Mouse (Mus musculus) stomach, embryonic 14.5 days (tissue): Measurements from ENCODE around the gene Zfp280d. TPM values are rescaled to one million over a fixed set of nuclear protein-coding genes. Genes with fewer than 3 reads are reported as not detected.

Experiments
- ATAC-seq: fragments of 200-750 bp; cut with Nextera tagmentation; 2 replicates; pipeline ENCODE4 v1.8.0; 2017; ENCODE audit warnings: low read depth, moderate TSS enrichment; ENCODE audit not compliant: insufficient number of reproducible peaks, insufficient read depth, low FRiP score
- H3K27ac ChIP-seq: fragments of 300-500 bp; sonication (generic); 2 replicates; pipeline ENCODE4 v1.5.1; 2014; ENCODE audit warnings: mild to moderate bottlenecking, low read length, moderate library complexity, mixed read lengths
- H3K27me3 ChIP-seq: fragments of 300-500 bp; sonication (generic); 2 replicates; pipeline ENCODE4 v1.6.1; 2014; ENCODE audit warnings: low read length, control low read depth, mixed read lengths; ENCODE audit not compliant: control insufficient read depth, insufficient read depth
- H3K36me3 ChIP-seq: fragments of 300-500 bp; sonication (generic); 2 replicates; pipeline ENCODE4 v1.6.1; 2014; ENCODE audit warnings: mild to moderate bottlenecking, control low read depth, low read length, moderate library complexity, mixed read lengths; ENCODE audit not compliant: control insufficient read depth, insufficient read depth
- H3K4me1 ChIP-seq: fragments of 300-500 bp; sonication (generic); 2 replicates; pipeline ENCODE4 v1.6.1; 2014; ENCODE audit warnings: low read length, control low read depth, mixed read lengths; ENCODE audit not compliant: control insufficient read depth, insufficient read depth
- H3K4me2 ChIP-seq: fragments of 300-500 bp; sonication (generic); replicated peaks from 2 replicates; pipeline ENCODE4 v1.6.1; 2014; ENCODE audit warnings: low read depth, low read length, control low read depth
- H3K4me3 ChIP-seq: fragments of 300-500 bp; sonication (generic); 2 replicates; pipeline ENCODE4 v1.5.1; 2014; ENCODE audit warnings: low read depth, low read length, control low read depth
- H3K9ac ChIP-seq: fragments of 300-500 bp; sonication (generic); replicated peaks from 2 replicates; pipeline ENCODE4 v1.6.1; 2014; ENCODE audit warnings: low read depth, mild to moderate bottlenecking, control low read depth, low read length, moderate library complexity, mixed read lengths
- H3K9me3 ChIP-seq: fragments of 300-500 bp; sonication (generic); 2 replicates; pipeline ENCODE4 v1.6.1; 2016; ENCODE audit warnings: low read depth, low read length, control low read depth; ENCODE audit not compliant: control insufficient read depth
- WGBS: fragments of 180-500 bp; shearing (Covaris S2); extraction: QIAGEN DNeasy Blood & Tissue Kit; methylation state at CpG from one replicate; pipeline ENCODE4 v1.1.7; 2014; 5-methylcytosine and 5-hydroxymethylcytosine counted together
- polyA plus RNA-seq: library from polyadenylated mRNA; unstranded; fragments of >200 nt; fragmentation: Nextera tagmentation; extraction: Ambion mirVana; gene quantifications from 2 replicates; pipeline ENCODE4 v1.2.1, GENCODE M21; 2014

Zfp280d gene
- polyA plus RNA-seq: 53.1 and 54.6 TPM in 2 replicates

- Histone ChIP-seq H3K9me3 (no peaks in the 10 kb centered on the region), H3K27ac (peak within 1 kb of the TSS; percentile 97), H3K9ac (peak within 1 kb of the TSS; percentile 90), H3K4me2 (peak within 1 kb of the TSS; percentile 83), H3K4me3 (peak within 1 kb of the TSS; percentile 69), H3K4me1 (0 out of 2 replicates have a peak, but pooled peaks cover 7% of the 10 kb centered on the region), H3K27me3 (no peaks in the 10 kb centered on the region), H3K36me3 (no peaks in the 10 kb centered on the region)
- ATAC-seq: peak; percentile 99
- 3% methylated on average over 41 of the region's 57 CpGs for WGBS
These were observed at the start of gene Zfp280d for GRCm38 (mm10) chr9:72274677-72275076. TSS of gene Zfp280d (plus strand) at chr9:72274860.

- no peak for ATAC-seq
These were observed 48.1 kb upstream of the Zfp280d start for GRCm38 (mm10) chr9:72226536-72226935.

DNA sequence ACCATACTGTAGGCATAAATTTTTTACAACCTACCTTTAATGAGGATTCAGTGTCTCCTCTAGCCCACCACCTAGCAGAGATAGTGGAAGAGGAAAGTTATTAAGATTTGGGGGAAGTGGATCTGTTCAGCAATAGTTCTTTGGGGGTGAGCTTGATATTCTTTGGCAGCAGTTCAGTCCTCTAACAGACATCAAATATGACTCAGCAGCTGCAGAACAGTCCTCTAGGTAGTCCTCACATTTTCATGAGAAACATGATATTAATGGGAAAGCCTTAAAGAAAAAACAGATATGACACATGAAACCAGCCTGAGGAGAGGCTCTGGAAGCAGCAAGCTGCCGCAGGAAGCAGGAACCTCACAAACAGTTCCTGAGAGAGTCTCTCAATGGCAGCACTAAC lies 22.0 kb upstream of the Zfp280d start:
- no peaks in the 10 kb centered on the region for H3K27me3 ChIP-seq
- H3K9me3 ChIP-seq: no peaks in the 10 kb centered on the region
- no peak for ATAC-seq
- H3K9ac ChIP-seq: no peak overlapping the region
- H3K36me3 ChIP-seq: no peaks in the 10 kb centered on the region
- H3K4me2 ChIP-seq: no peak overlapping the region
- H3K4me1 ChIP-seq: no peaks in the 10 kb centered on the region
- WGBS: 86% methylated on average over 1 of the region's 1 CpGs
- no peak overlapping the region for H3K27ac ChIP-seq
- H3K4me3 ChIP-seq: no peak overlapping the region

More at GRCm38 (mm10) chr9:72226536-72226935, 48.1 kb upstream of the Zfp280d start:
- H3K4me2 ChIP-seq: no peak overlapping the region
- no peaks in the 10 kb centered on the region for H3K9me3 ChIP-seq
- no peak overlapping the region for H3K4me3 ChIP-seq
- no peaks in the 10 kb centered on the region for H3K4me1 ChIP-seq
- no peak overlapping the region for H3K27ac ChIP-seq
- 67% methylated on average over 6 of the region's 6 CpGs for WGBS
- H3K9ac ChIP-seq: no peak overlapping the region
- H3K36me3 ChIP-seq: no peaks in the 10 kb centered on the region
- no peaks in the 10 kb centered on the region for H3K27me3 ChIP-seq

DNA sequence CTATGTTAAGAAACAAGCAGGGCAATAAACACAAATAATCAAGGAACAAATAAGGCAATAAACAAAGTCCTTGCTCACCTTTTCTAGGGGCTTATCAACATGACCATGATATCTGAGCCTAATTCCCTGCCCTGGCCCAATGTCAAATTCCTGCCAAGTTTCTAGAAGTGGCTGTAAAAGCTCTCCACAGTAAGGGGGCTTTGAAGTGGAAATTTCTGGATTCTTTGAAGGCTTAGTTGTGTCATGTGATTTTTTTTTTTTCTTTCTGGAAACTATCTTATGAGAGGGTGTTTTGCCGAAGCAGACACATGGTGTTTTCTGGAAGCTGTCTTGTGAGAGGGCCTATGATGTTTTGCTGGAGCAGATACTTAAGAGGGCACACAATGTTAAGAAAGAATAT lies 19.4 kb upstream of the Zfp280d start:
- Histone ChIP-seq H3K4me3 (no peak overlapping the region), H3K36me3 (no peaks in the 10 kb centered on the region), H3K9ac (no peak overlapping the region), H3K27ac (no peak overlapping the region), H3K27me3 (no peaks in the 10 kb centered on the region), H3K4me1 (no peaks in the 10 kb centered on the region), H3K9me3 (no peaks in the 10 kb centered on the region), H3K4me2 (no peak overlapping the region)
- 67% methylated on average over 1 of the region's 1 CpGs for WGBS
- ATAC-seq: no peak

- H3K4me1 ChIP-seq: no peaks in the 10 kb centered on the region
- no peaks in the 10 kb centered on the region for H3K9me3 ChIP-seq
- H3K27ac ChIP-seq: no peak overlapping the region
- 60% methylated on average over 3 of the region's 3 CpGs for WGBS
- no peaks in the 10 kb centered on the region for H3K27me3 ChIP-seq
- H3K4me2 ChIP-seq: no peak overlapping the region
- H3K4me3 ChIP-seq: no peak overlapping the region
- H3K9ac ChIP-seq: no peak overlapping the region
- no peak for ATAC-seq
- H3K36me3 ChIP-seq: no peaks in the 10 kb centered on the region
These were observed 18.0 kb upstream of the Zfp280d start for GRCm38 (mm10) chr9:72256646-72257045.

DNA sequence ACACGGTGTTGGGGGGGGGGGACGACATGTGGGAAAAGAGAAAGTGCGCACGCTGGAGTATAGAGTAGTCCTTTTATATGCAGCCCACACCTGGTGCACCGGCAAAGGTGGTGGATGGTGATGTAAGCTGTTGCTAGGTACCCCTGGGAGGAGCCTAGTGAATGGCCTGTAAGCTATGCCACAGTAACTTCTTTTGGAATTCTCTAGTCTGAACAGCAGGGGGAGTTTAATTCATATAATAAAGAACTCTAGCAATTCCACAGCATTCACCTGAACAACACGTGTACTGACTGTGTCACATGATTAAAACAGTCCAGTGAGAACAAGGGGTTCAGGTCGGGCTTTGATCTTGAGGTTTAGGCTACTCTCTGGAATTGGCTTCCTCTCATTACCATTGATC lies 14.3 kb upstream of the Zfp280d start:
- no peaks in the 10 kb centered on the region for H3K4me1 ChIP-seq
- H3K27me3 ChIP-seq: no peaks in the 10 kb centered on the region
- no peaks in the 10 kb centered on the region for H3K36me3 ChIP-seq
- ATAC-seq: peak; percentile 72; the same call in 1 of the 2 replicates
- H3K4me3 ChIP-seq: no peak overlapping the region
- H3K4me2 ChIP-seq: no peak overlapping the region
- no peak overlapping the region for H3K27ac ChIP-seq
- WGBS: 24% methylated on average over 7 of the region's 7 CpGs
- H3K9ac ChIP-seq: no peak overlapping the region
- no peaks in the 10 kb centered on the region; the same call in 1 of the 2 replicates for H3K9me3 ChIP-seq

DNA sequence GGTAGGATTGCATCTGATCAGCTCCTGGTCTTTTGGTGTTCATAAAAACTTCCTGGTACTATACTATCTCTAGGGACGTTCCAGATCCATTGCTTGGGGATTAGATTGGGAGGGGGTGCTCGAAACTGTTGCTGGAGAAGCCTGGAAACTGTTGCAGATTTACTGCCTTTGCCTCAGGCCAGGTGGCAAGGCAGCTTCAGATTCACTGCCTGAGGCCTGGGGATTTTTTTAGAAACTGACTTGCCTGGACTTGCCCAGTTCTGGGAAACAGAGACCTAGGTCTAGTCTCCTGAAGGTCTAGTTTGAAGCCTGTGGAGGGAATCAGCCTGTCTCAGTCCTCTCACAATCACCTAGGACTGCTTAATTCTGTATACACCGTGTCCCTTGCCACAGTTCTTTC lies 9.8 kb upstream of the Zfp280d start:
- 80% methylated on average over 3 of the region's 3 CpGs for WGBS
- ATAC-seq: no peak

DNA sequence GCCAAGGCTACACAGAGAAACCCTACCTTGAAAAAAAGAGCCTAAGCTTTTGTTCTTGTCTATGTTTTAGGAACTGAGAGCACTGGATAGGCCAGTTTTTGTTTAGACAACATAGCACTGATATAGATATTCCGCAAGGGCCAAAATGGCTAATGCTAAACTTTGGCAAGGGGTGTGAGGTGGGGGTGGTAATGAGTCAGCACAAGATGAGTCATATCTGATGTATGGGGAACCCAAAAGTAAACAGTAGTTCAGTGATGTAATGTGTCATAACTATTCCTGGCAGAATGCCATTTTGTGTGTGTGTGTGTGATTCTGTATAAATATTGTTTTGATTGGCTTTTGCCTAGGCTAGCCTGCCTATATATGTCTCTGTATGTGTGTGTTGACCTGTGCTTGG lies 4.5 kb upstream of the Zfp280d start:
- ATAC-seq: no peak
- Histone ChIP-seq H3K4me3 (no peak overlapping the region), H3K4me1 (no peaks in the 10 kb centered on the region), H3K36me3 (no peaks in the 10 kb centered on the region), H3K27me3 (no peaks in the 10 kb centered on the region), H3K9me3 (no peaks in the 10 kb centered on the region), H3K4me2 (no peak overlapping the region), H3K27ac (no peak overlapping the region), H3K9ac (no peak overlapping the region)
- 86% methylated on average over 1 of the region's 1 CpGs for WGBS

More for the DNA sequence above, 9.8 kb upstream of the Zfp280d start:
- no peaks in the 10 kb centered on the region; the same call in 1 of the 2 replicates for H3K9me3 ChIP-seq
- H3K9ac ChIP-seq: no peak overlapping the region
- no peaks in the 10 kb centered on the region for H3K27me3 ChIP-seq
- no peaks in the 10 kb centered on the region for H3K36me3 ChIP-seq
- no peak overlapping the region for H3K27ac ChIP-seq
- H3K4me2 ChIP-seq: no peak overlapping the region
- no peaks in the 10 kb centered on the region for H3K4me1 ChIP-seq
- H3K4me3 ChIP-seq: no peak overlapping the region
